3 mouse cellular contexts compared by ENCODE assay signal in genomic region chr4:132222001-132222400, GRCm38 (mm10).
DNase-seq lines count a peak whose midpoint lies in the region.

No protein-coding gene starts in this region.

- DNase-seq in ES-CJ7 (ENCODE audit: low read depth, low spot score): peak; percentile 73
- DNase-seq in R1 (ENCODE audit: low read depth, low spot score): peak; percentile 81
- peak; percentile 67 for DNase-seq in ZHBTc4 (ENCODE audit: low read depth, low spot score)
